Mouse (Mus musculus): ENCODE measurements around the gene Cep135.

Gene Cep135

GRCm38 (mm10) chr5:76588551-76589283, at the start of gene Cep135:
Gene Cep135, plus strand, starts transcription at chr5:76588698.
- peak; percentile 92 to 96 for DNase-seq

- DNase-seq, result no peak
Observed at GRCm38 (mm10) chr5:76540181-76540580, 48.3 kb upstream of the Cep135 start.

- DNase-seq, result no peak
Observed at GRCm38 (mm10) chr5:76540842-76541241, 47.7 kb upstream of the Cep135 start.

GRCm38 (mm10) chr5:76543200-76543599, 45.3 kb upstream of the Cep135 start:
- DNase-seq, result no peak

- no peak for DNase-seq
Observed at GRCm38 (mm10) chr5:76550426-76550825, 38.1 kb upstream of the Cep135 start.

- peak; percentile 21 to 43 for DNase-seq
Observed at GRCm38 (mm10) chr5:76565321-76565720, 23.2 kb upstream of the Cep135 start.

- DNase-seq, result no peak
Observed at GRCm38 (mm10) chr5:76574251-76574650, 14.2 kb upstream of the Cep135 start.

GRCm38 (mm10) chr5:76577026-76577425, 11.5 kb upstream of the Cep135 start:
- DNase-seq, result no peak

GRCm38 (mm10) chr5:76585378-76585777, 3.1 kb upstream of the Cep135 start:
- DNase-seq, result no peak

GRCm38 (mm10) chr5:76589311-76589710, 813 bp downstream of the Cep135 start:
- no peak for DNase-seq

- DNase-seq, result no peak
Observed at GRCm38 (mm10) chr5:76590009-76590408, 1.5 kb downstream of the Cep135 start.

GRCm38 (mm10) chr5:76591885-76592284, 3.4 kb downstream of the Cep135 start:
- DNase-seq, result no peak

GRCm38 (mm10) chr5:76609702-76610370, 21.3 kb downstream of the Cep135 start:
- no peak for DNase-seq

GRCm38 (mm10) chr5:76612867-76613499, 24.5 kb downstream of the Cep135 start:
- DNase-seq, result no peak

GRCm38 (mm10) chr5:76615276-76615675, 26.8 kb downstream of the Cep135 start:
- no peak for DNase-seq

GRCm38 (mm10) chr5:76616196-76616747, 27.8 kb downstream of the Cep135 start:
- no peak for DNase-seq

- DNase-seq, result no peak
Observed at GRCm38 (mm10) chr5:76618750-76619149, 30.3 kb downstream of the Cep135 start.

- DNase-seq, result no peak
Observed at GRCm38 (mm10) chr5:76623759-76624158, 35.3 kb downstream of the Cep135 start.

GRCm38 (mm10) chr5:76627770-76628169, 39.3 kb downstream of the Cep135 start:
- no peak for DNase-seq

GRCm38 (mm10) chr5:76634012-76634411, 45.5 kb downstream of the Cep135 start:
- DNase-seq, result no peak

- no peak for DNase-seq
Observed at GRCm38 (mm10) chr5:76635592-76635991, 47.1 kb downstream of the Cep135 start.

GRCm38 (mm10) chr5:76642076-76642475, 53.6 kb downstream of the Cep135 start:
- DNase-seq, result no peak

- DNase-seq, result no peak
Observed at GRCm38 (mm10) chr5:76644234-76644633, 55.7 kb downstream of the Cep135 start.
